Mouse (Mus musculus) G1E (cell line): ENCODE data around the gene Bcl11b. TPM values are rescaled to one million over a fixed set of nuclear protein-coding genes. Genes with fewer than 3 reads are reported as not detected.

ENCODE experiments used
- ATAC-seq: 2 replicates; pipeline ENCODE4 v1.8.0; 2016; ENCODE audit warnings: mild to moderate bottlenecking; ENCODE audit not compliant: insufficient number of reproducible peaks, poor library complexity, low FRiP score, severe bottlenecking; ENCODE audit errors: extremely low read depth
- DNase-seq: peaks from one replicate; pipeline ENCODE4 v3.0.0; 2012; ENCODE audit warnings: low spot score
- H3K27me3 ChIP-seq: 2 replicates; pipeline ENCODE4 v1.6.1; 2012; ENCODE audit warnings: mild to moderate bottlenecking, low read length, inconsistent platforms; ENCODE audit not compliant: insufficient read depth
- H3K36me3 ChIP-seq: replicated peaks from 2 replicates; pipeline ENCODE3; 2012; ENCODE audit warnings: mild to moderate bottlenecking, inconsistent platforms
- H3K4me1 ChIP-seq: 2 replicates; pipeline ENCODE4 v1.6.1; 2012; ENCODE audit warnings: low read depth, low read length, inconsistent platforms, mixed read lengths; ENCODE audit not compliant: insufficient read depth
- H3K4me3 ChIP-seq: 2 replicates; pipeline ENCODE4 v1.5.1; 2012; ENCODE audit warnings: low read depth, mild to moderate bottlenecking, inconsistent platforms, low read length, moderate library complexity, mixed read lengths
- H3K9me3 ChIP-seq: replicated peaks from 2 replicates; pipeline ENCODE4 v1.6.1; 2012; ENCODE audit warnings: inconsistent platforms
- CTCF ChIP-seq: IDR thresholded peaks from 2 replicates; pipeline ENCODE4 v1.5.1; 2012; ENCODE audit warnings: low read depth, low read length, inconsistent platforms, mixed read lengths
- GATA1 ChIP-seq: IDR thresholded peaks from 2 replicates; pipeline ENCODE4 v1.6.1; 2012; ENCODE audit warnings: borderline replicate concordance, low read length, inconsistent platforms, mixed read lengths
- GATA2 ChIP-seq: IDR thresholded peaks from 2 replicates; pipeline ENCODE4 v1.6.1; 2012; ENCODE audit warnings: low read depth, low read length, inconsistent platforms, borderline replicate concordance
- POLR2AphosphoS5 ChIP-seq: IDR thresholded peaks from 2 replicates; pipeline ENCODE4 v1.6.1; 2012; ENCODE audit warnings: low read depth, low read length, inconsistent platforms; ENCODE audit not compliant: insufficient replicate concordance
- TAL1 ChIP-seq: conservative IDR thresholded peaks from 2 replicates; pipeline ENCODE4 v1.6.1; 2012; ENCODE audit warnings: low read depth, low read length, inconsistent platforms, mixed read lengths
- polyA plus RNA-seq: library from polyadenylated mRNA; stranded (reverse); fragments of >175 nt; gene quantifications from 2 replicates; pipeline ENCODE4 v1.2.3, GENCODE M21; 2012
- total RNA-seq, 2 experiments: library from RNA; stranded (forward) in 1 of 2; stranded (reverse) in 1 of 2; fragments of 200-1000 nt in 1 of 2; fragments of >200 nt in 1 of 2; fragmentation: Nextera tagmentation in 1 of 2; gene quantifications; 2 replicates each; pipeline ENCODE4 v1.2.3; 2014 to 2017

Bcl11b gene
- total and polyA plus RNA-seq, 3 experiments: 0.05 TPM; not detected in 2

GRCm38 (mm10) chr12:108005816-108006626, 2.6 kb upstream of the Bcl11b start:
- ATAC-seq (no peak), DNase-seq (no peak)
- no peaks in the 10 kb centered on the region for H3K27me3 ChIP-seq
- no peak for TF ChIP-seq TAL1
- TF ChIP-seq GATA1: no peak
- no peak for TF ChIP-seq POLR2AphosphoS5
- TF ChIP-seq CTCF: no peak
- no peak for TF ChIP-seq GATA2
- peak overlapping the region; percentile 20; the same call in 1 of the 2 replicates for H3K4me3 ChIP-seq
- H3K9me3 ChIP-seq: peaks cover 80% of the 10 kb centered on the region
- no peaks in the 10 kb centered on the region for H3K36me3 ChIP-seq
- no peaks in the 10 kb centered on the region; the same call in 1 of the 2 replicates for H3K4me1 ChIP-seq

DNA sequence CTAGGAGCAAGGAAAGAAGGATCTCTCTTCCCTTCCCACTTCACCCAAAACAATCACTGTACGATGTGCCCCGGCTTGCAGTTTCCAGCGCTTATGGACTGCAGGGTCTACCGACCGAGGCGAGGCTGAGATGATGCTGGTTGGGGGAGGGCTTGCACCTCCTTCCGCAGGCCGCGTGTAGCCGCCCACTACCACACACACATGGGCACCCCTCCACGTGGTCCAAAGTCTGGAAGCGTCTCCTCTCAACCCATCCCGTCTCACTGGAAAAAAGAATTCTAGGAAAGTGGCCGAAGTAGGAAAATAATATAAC, 2.0 kb upstream of the Bcl11b start:
- Histone ChIP-seq H3K4me3 (no peak overlapping the region; the same call in 1 of the 2 replicates), H3K4me1 (no peaks in the 10 kb centered on the region; the same call in 1 of the 2 replicates), H3K9me3 (peaks cover 82% of the 10 kb centered on the region)

GRCm38 (mm10) chr12:108004701-108005487, 1.5 kb upstream of the Bcl11b start:
- peaks cover 84% of the 10 kb centered on the region for H3K9me3 ChIP-seq
- no peaks in the 10 kb centered on the region for H3K36me3 ChIP-seq
- no peak for ATAC-seq
- DNase-seq: no peak
- H3K4me3 ChIP-seq: peak overlapping the region; percentile 30; the same call in 1 of the 2 replicates
- no peaks in the 10 kb centered on the region; the same call in 1 of the 2 replicates for H3K4me1 ChIP-seq
- no peaks in the 10 kb centered on the region for H3K27me3 ChIP-seq
- TF ChIP-seq GATA2 (no peak), GATA1 (no peak), CTCF (no peak), POLR2AphosphoS5 (no peak), TAL1 (no peak)

More for the DNA sequence above, 2.0 kb upstream of the Bcl11b start:
- no peaks in the 10 kb centered on the region for H3K36me3 ChIP-seq
- ATAC-seq (no peak), DNase-seq (no peak)
- H3K27me3 ChIP-seq: no peaks in the 10 kb centered on the region
- no peak for TF ChIP-seq GATA2
- no peak for TF ChIP-seq TAL1
- TF ChIP-seq CTCF: no peak
- no peak for TF ChIP-seq GATA1
- TF ChIP-seq POLR2AphosphoS5: no peak

- H3K4me3 ChIP-seq: no peak overlapping the region; the same call in 1 of the 2 replicates
- peaks cover 82% of the 10 kb centered on the region for H3K9me3 ChIP-seq
- no peaks in the 10 kb centered on the region; the same call in 1 of the 2 replicates for H3K4me1 ChIP-seq
- H3K27me3 ChIP-seq: no peaks in the 10 kb centered on the region
- DNase-seq: no peak
- TF ChIP-seq GATA2: no peak
- TF ChIP-seq CTCF: no peak
- no peak for TF ChIP-seq POLR2AphosphoS5
- TF ChIP-seq TAL1: no peak
- no peak for TF ChIP-seq GATA1
- no peaks in the 10 kb centered on the region for H3K36me3 ChIP-seq
- ATAC-seq: no peak
Observed at GRCm38 (mm10) chr12:108003928-108004327, 526 bp upstream of the Bcl11b start.

DNA sequence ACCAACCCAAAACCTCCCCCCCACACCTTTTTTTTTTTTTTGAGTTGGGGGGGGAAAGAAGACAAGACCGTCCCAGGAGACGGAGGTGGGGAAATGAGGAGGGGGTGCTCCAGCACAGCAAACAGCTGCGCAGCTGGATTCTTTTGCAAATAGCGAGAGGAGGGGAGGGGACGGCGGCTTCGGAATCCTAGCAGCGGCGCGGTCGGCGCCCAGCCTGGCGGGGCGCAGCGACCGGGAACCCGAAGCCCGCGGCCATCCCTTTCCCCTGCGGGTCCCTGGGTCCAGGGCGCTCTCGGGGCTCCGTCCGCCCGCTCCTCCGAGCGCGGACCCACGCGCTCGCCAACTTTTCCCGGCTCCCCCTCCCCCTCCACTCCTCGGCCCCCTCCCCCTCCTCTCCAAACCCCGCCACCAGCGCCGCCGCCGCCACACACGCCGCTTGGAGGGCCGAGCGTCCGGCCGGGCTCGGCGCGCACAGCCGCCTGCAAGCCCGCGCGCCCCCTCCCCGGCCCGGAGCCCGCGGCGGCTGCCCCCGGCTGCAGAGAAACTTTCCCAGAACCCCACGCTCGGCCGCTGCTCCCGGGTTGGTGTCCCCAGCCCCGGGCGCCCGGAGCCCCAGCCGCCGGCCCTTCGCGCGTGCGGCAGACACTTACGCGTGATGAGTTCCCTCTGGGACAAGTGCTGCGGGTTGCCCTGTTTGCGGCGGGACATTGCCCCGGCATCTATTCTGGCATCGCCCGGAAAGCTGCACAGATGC, 789 bp downstream of the Bcl11b start:
- H3K27me3 ChIP-seq: no peaks in the 10 kb centered on the region

More for the DNA sequence above, 789 bp downstream of the Bcl11b start:
- Histone ChIP-seq H3K4me3 (no peak overlapping the region), H3K4me1 (no peaks in the 10 kb centered on the region; the same call in 1 of the 2 replicates), H3K36me3 (no peaks in the 10 kb centered on the region), H3K9me3 (peaks cover 81% of the 10 kb centered on the region)
- ATAC-seq (no peak), DNase-seq (no peak)
- no peak for TF ChIP-seq GATA1
- TF ChIP-seq POLR2AphosphoS5: no peak
- no peak for TF ChIP-seq TAL1
- no peak for TF ChIP-seq CTCF
- no peak for TF ChIP-seq GATA2
